Mouse (Mus musculus): ENCODE results near the gene Hk3. TPM values are rescaled to one million over a fixed set of nuclear protein-coding genes. Genes with fewer than 3 reads are reported as not detected.

Gene Hk3
- 0.32 and 0.96 TPM in 2 replicates for polyA plus RNA-seq (2016; fragmentation: Nextera tagmentation; extraction: Ambion mirVana)

DNA sequence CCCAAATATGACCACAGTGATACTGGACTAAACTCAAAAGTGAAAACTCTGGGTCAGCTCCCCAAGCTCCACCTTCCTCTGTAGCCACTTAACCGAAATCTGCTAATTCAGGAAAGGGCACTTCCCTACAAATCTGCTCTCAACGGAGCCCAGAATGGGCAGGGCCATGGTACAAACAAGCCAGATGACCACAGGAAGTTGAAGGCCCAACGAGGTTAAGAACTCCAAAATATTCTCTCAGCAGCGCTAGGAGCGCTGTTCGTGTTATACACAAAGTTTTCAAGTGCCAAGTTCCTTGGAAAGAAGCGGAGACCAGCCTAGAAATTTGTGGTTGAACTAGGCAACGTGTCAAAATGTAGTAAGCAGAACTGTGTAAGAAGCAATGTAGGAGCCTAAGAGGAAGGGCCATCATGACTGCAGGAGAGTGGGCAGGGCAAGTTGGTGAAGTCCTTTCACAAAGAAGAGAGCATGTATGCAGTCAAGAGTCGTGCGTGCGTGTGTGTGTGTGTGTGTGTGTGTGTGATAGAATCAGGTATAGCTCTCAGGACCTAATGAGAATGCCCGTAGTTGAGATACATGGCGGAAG, at the start of gene Hk3:
Gene Hk3, minus strand, starts transcription at position 192 of the 586 bp plus-strand sequence.
- no peaks in the 10 kb centered on the region for H3K27me3 ChIP-seq
- no peak within 1 kb of the TSS for H3K9ac ChIP-seq
- no peak within 1 kb of the TSS for H3K4me3 ChIP-seq (replicated peaks)
- H3K4me2 ChIP-seq, result no peak within 1 kb of the TSS
- no peak for ATAC-seq (ENCODE audit: low FRiP score)
- no peak within 1 kb of the TSS for H3K27ac ChIP-seq
- peaks cover 9% of the 10 kb centered on the region; the same call in 1 of the 2 replicates for H3K36me3 ChIP-seq (replicated peaks)
- WGBS, result 89% methylated on average over 13 of the region's 13 CpGs
- H3K4me1 ChIP-seq, result peaks cover 5% of the 10 kb centered on the region; the same call in 1 of the 2 replicates
- no peaks in the 10 kb centered on the region for H3K9me3 ChIP-seq

DNA sequence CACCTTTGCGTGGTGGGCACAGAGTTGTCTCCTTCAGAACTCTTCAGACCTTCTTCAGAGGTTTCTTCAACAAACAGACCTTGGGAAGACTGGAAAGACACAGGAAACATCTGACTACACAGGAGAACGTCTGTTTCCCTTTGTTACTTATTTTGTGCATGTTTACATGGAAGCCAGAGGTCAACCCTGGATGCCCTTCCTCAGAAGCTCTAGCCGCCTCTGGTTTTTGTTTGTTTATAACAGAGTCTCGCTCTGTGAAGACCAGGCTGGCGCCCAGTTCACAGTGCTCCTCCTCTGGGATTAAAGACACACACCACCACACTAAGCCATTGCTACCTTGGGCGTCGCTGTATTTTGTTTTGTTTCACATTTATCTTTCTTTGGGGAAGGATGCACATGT, 48.5 kb upstream of the Hk3 start:
- no peak for ATAC-seq (ENCODE audit: low FRiP score)
- Histone ChIP-seq H3K36me3 (replicated peaks) (no peaks in the 10 kb centered on the region), H3K9me3 (no peaks in the 10 kb centered on the region), H3K4me3 (replicated peaks) (no peak overlapping the region), H3K4me2 (no peak overlapping the region), H3K9ac (no peak overlapping the region), H3K27ac (no peak overlapping the region), H3K27me3 (no peaks in the 10 kb centered on the region), H3K4me1 (no peaks in the 10 kb centered on the region)
- WGBS, result 72% methylated on average over 7 of the region's 7 CpGs

DNA sequence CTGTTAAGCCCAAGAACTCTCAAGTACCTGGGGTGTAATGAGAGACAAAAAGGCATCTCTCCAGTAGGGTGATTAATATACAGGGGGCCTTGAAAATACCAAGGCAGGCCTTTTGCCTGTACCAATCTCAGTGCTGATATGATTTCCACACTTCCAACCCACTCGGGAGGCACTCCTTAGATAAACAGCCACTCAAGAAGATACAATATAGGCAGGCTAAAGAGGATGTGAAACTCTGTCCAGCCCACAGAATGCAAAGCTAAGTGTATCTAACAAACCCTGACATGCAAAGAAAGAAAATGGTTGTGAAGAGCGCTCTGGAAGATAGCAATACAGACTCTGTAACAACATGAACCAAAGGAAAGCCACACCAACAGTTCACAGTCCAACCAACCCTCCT, 42.1 kb upstream of the Hk3 start:
- Histone ChIP-seq H3K9ac (no peak overlapping the region), H3K36me3 (replicated peaks) (peaks cover 4% of the 10 kb centered on the region), H3K9me3 (no peaks in the 10 kb centered on the region), H3K27me3 (no peaks in the 10 kb centered on the region), H3K4me2 (no peak overlapping the region), H3K27ac (no peak overlapping the region), H3K4me1 (no peaks in the 10 kb centered on the region), H3K4me3 (replicated peaks) (no peak overlapping the region)
- no peak for ATAC-seq (ENCODE audit: low FRiP score)
- 86% methylated on average over 2 of the region's 2 CpGs for WGBS

DNA sequence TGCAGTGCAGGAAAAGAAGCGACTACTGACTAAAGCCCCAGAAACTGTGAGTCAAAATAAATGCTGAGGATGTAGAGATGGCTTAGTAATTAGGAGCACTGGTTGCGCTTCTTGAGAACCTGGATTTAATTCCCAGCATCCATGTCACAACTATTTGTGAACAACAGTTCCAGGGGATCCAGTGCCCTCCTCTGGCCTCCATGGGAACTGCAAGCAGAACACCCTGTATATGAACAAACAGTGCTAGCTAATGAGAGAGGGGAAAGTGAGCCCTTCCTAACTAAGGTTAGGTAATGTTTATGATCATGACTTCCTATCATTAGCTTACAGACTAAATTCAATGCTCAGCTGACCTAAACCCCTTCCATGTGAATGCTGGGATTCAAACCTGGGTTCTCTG, 36.9 kb upstream of the Hk3 start:
- Histone ChIP-seq H3K4me1 (no peaks in the 10 kb centered on the region), H3K27me3 (no peaks in the 10 kb centered on the region), H3K4me3 (replicated peaks) (no peak overlapping the region), H3K36me3 (replicated peaks) (peaks cover 9% of the 10 kb centered on the region), H3K27ac (no peak overlapping the region), H3K9me3 (no peaks in the 10 kb centered on the region), H3K9ac (no peak overlapping the region), H3K4me2 (no peak overlapping the region)
- 94% methylated on average over 2 of the region's 2 CpGs for WGBS
- ATAC-seq (ENCODE audit: low FRiP score), result no peak

DNA sequence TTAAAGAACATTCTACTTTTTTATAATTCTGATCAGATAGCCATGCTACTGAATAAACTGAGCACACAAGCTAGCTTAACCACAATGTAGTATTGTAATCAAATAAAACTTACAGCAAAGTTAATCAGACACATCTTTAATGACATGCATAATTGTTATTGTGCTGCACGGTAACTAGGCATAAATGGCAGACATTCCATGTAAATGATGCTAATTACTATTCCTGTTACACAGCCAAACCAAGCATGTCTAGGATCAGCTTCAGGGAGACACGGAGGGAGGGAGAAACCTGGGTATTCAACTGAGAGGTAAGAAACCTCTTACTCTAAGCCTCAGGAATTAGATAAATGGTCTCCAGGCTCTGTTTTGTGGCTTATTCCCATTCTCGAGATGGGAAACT, 26.5 kb upstream of the Hk3 start:
- 61% methylated on average over 3 of the region's 3 CpGs for WGBS
- no peaks in the 10 kb centered on the region for H3K4me1 ChIP-seq

DNA sequence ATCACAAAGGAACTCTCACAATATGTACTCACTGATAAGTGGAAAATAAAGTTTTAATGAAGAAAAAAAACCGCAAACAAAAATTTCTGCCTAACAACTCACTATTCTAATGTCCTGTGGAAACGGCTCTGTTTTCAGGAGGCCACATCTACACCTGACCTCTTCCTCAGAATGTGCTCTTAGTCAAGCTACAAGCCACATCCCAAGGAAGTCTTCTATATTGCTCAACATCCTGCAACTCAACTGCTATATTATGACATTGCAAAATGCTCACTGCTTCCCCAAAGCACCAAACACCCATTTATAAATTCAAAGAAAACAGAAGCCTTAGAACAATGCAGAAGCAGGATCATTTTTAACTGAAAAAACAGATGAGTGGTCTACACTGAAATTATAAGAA, 18.8 kb upstream of the Hk3 start:
- H3K4me2 ChIP-seq, result no peak overlapping the region
- no peak for ATAC-seq (ENCODE audit: low FRiP score)
- 0 out of 2 replicates have a peak, but pooled peaks cover 6% of the 10 kb centered on the region for H3K36me3 ChIP-seq (replicated peaks)
- H3K4me1 ChIP-seq, result no peaks in the 10 kb centered on the region
- no peak overlapping the region for H3K4me3 ChIP-seq (replicated peaks)
- no peaks in the 10 kb centered on the region for H3K27me3 ChIP-seq
- no peaks in the 10 kb centered on the region for H3K9me3 ChIP-seq
- no peak overlapping the region for H3K9ac ChIP-seq
- 95% methylated on average over 2 of the region's 2 CpGs for WGBS
- H3K27ac ChIP-seq, result no peak overlapping the region

More for the DNA sequence above, 26.5 kb upstream of the Hk3 start:
- H3K27me3 ChIP-seq, result no peaks in the 10 kb centered on the region
- peaks cover 4% of the 10 kb centered on the region; the same call in 1 of the 2 replicates for H3K36me3 ChIP-seq (replicated peaks)
- ATAC-seq (ENCODE audit: low FRiP score), result no peak
- no peak overlapping the region for H3K9ac ChIP-seq
- no peak overlapping the region for H3K4me2 ChIP-seq
- no peak overlapping the region for H3K27ac ChIP-seq
- H3K4me3 ChIP-seq (replicated peaks), result no peak overlapping the region
- no peaks in the 10 kb centered on the region for H3K9me3 ChIP-seq

DNA sequence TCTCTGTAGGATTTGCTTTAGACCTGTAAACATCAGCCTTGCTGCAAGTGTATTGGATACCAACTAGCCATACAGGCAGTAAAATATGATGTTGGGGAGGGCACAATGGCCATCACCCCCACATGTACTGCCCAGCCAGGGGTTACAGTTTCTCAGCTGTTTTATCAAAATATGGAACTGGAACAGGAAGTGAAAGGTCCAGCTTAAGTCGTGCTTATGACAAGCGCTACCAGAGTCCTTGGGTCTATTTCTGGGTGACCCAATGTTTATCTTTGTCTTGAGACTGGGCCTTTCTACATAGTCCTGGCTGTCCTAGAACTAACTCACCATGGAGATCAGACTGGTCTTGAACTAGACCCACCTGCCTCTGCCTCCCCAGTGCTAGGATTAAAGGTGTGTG, 3.0 kb upstream of the Hk3 start:
- Histone ChIP-seq H3K9ac (no peak overlapping the region), H3K27ac (no peak overlapping the region), H3K4me2 (no peak overlapping the region), H3K9me3 (no peaks in the 10 kb centered on the region), H3K27me3 (no peaks in the 10 kb centered on the region), H3K36me3 (replicated peaks) (peaks cover 14% of the 10 kb centered on the region), H3K4me3 (replicated peaks) (no peak overlapping the region), H3K4me1 (peaks cover 5% of the 10 kb centered on the region; the same call in 1 of the 2 replicates)
- no peak for ATAC-seq (ENCODE audit: low FRiP score)
- 94% methylated on average over 2 of the region's 2 CpGs for WGBS

DNA sequence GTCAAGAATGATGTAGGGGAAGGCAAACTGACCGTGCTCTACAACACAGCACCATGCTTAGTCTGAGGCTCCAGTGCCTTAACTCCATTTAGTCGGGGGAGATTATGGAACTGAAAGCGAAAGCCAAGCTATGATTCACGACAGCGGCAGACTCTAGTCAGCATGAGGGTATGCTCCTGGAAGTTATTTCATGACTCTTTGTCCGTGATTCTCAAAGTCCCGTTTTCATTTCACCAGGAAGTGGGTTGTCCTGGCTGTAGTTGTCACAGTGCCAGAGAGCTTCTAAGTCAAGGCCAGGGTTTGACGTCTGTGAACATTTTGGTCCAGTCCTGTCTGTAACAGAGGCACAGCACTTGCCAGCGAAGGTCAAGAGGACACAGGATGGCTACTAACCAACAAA, 1.5 kb upstream of the Hk3 start:
- H3K9me3 ChIP-seq, result no peaks in the 10 kb centered on the region
- no peak overlapping the region for H3K27ac ChIP-seq
- H3K4me1 ChIP-seq, result peaks cover 5% of the 10 kb centered on the region; the same call in 1 of the 2 replicates
- 83% methylated on average over 9 of the region's 9 CpGs for WGBS
- H3K4me2 ChIP-seq, result no peak overlapping the region
- no peaks in the 10 kb centered on the region for H3K27me3 ChIP-seq
- H3K36me3 ChIP-seq (replicated peaks), result peaks cover 11% of the 10 kb centered on the region
- ATAC-seq (ENCODE audit: low FRiP score), result no peak
- H3K9ac ChIP-seq, result no peak overlapping the region
- no peak overlapping the region for H3K4me3 ChIP-seq (replicated peaks)

DNA sequence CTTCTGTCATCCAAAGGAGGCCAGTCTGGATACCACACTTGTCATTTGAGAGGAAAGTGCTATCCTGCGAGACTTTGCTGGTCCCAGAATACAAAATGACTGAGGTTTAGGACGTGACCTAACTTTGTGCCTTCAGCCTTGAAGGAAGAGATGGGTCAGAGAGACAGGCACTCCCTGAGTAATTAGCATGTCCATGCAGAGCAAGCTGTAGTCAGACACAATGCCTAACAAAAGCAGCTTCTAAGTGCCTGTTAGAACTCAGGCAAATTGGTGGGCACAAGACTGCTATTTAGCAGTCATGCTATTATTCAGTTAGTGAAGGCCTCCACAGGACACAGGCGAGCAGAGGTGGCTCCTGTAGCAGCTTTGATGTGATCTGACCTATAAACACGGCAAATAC, 1.1 kb upstream of the Hk3 start:
- Histone ChIP-seq H3K4me3 (replicated peaks) (no peak overlapping the region), H3K4me2 (no peak overlapping the region), H3K9ac (no peak overlapping the region), H3K9me3 (no peaks in the 10 kb centered on the region), H3K36me3 (replicated peaks) (peaks cover 9% of the 10 kb centered on the region; the same call in 1 of the 2 replicates), H3K27me3 (no peaks in the 10 kb centered on the region), H3K27ac (no peak overlapping the region), H3K4me1 (peaks cover 5% of the 10 kb centered on the region; the same call in 1 of the 2 replicates)
- WGBS, result 40% methylated on average over 4 of the region's 4 CpGs
- ATAC-seq (ENCODE audit: low FRiP score), result no peak

DNA sequence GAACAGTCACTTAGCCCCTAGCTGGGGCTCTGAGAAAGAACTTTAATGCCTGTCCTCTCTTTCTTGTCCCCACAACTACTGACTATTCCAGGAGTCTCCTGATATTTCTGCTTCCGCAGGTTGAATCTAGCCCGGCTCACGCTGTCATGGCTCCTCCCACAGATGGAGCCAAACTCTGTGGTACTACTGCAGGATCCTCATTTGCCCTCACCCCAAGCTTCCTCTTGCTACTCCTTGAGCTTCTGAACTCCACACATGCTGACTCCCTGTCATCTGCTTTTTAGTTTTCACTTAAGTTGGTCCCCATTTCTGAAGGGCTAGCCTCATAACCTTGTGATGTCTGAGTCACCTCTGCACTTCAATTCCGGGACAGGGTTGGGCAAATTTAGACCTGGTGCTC, 1.1 kb downstream of the Hk3 start:
- Histone ChIP-seq H3K27ac (no peak overlapping the region), H3K9ac (no peak overlapping the region), H3K9me3 (no peaks in the 10 kb centered on the region), H3K4me1 (peaks cover 5% of the 10 kb centered on the region; the same call in 1 of the 2 replicates), H3K4me2 (no peak overlapping the region), H3K36me3 (replicated peaks) (no peaks in the 10 kb centered on the region), H3K4me3 (replicated peaks) (no peak overlapping the region), H3K27me3 (no peaks in the 10 kb centered on the region)
- 90% methylated on average over 4 of the region's 4 CpGs for WGBS
- ATAC-seq (ENCODE audit: low FRiP score), result no peak

DNA sequence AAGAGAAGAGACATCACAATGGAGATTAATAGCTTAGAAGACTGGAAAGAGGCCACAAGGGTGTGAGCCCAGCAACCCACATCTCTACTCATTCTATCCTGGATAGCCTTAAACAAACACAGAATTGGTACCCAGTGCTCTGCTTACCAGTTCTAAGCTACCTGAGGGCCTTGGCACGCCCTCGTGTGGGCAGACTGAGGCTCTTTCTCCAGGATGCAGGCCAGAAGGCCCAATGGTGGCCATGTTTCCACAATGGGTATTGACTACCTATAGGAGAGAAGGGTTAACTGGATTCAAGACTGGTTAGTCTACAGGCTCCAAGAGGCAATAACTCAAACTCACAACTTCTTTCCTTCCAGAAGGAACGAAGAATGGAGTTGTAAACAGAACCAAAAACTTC, 2.0 kb downstream of the Hk3 start:
- no peak overlapping the region for H3K4me3 ChIP-seq (replicated peaks)
- ATAC-seq (ENCODE audit: low FRiP score), result no peak
- H3K9ac ChIP-seq, result no peak overlapping the region
- H3K9me3 ChIP-seq, result no peaks in the 10 kb centered on the region
- 71% methylated on average over 3 of the region's 3 CpGs for WGBS
- H3K4me2 ChIP-seq, result no peak overlapping the region
- peaks cover 5% of the 10 kb centered on the region; the same call in 1 of the 2 replicates for H3K4me1 ChIP-seq
- no peaks in the 10 kb centered on the region for H3K27me3 ChIP-seq
- H3K27ac ChIP-seq, result no peak overlapping the region
- no peaks in the 10 kb centered on the region for H3K36me3 ChIP-seq (replicated peaks)

DNA sequence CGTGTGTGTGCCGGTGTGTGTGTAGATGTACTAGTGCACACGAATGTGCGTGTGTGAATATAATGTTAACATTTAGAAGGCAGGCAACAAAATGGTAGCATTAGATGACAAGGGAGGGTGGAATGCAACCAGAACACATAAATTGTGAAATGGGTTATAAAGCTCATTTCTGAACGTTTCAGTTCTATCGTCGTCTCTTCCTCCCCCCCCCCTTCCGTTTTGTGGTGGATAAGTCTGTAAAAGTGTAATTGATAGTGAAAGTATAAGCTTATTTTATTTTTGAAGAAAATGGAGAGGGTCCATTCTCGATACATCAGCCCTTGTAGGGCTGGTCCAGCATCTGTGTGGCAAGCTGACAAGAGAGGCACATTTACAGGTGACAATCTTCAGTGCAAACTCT, 2.5 kb downstream of the Hk3 start:
- no peak overlapping the region for H3K27ac ChIP-seq
- no peaks in the 10 kb centered on the region for H3K36me3 ChIP-seq (replicated peaks)
- WGBS, result 89% methylated on average over 9 of the region's 9 CpGs

DNA sequence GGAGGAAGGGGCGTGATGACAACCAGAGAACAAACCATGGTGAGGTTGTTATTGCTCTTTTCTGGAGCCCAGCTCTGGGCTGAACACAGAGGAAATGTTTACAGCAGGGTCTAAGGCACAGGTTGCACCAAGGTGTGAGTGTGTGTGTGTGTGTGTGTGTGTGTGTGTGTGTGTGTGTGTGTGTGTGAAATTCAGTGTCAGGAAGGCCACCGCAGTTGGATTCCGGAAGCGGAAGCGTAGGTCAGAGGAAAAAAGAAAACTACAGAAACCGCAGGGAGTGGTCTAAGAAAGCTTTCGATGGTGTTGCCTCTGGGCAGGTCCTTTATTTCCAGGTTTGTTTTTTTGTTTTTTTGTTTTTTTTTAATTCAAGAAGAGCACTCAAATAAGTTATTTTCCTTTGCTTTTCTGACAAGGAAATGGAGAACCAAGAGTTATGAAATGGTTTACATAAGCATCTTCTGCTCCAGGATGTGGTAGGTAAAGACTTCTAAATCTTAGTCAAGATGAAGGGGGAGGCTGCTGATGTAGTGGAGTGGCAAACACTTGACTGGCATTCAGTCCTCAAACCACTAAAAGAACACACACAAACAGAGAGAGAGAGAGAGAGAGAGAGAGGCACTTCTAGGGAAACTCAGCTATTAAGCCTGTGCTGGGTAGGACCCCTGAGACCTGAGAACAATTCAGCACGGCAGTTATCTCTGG, 3.1 kb downstream of the Hk3 start:
- H3K4me2 ChIP-seq, result no peak overlapping the region
- H3K9ac ChIP-seq, result no peak overlapping the region
- no peak overlapping the region for H3K4me3 ChIP-seq (replicated peaks)
- no peaks in the 10 kb centered on the region for H3K36me3 ChIP-seq (replicated peaks)
- 81% methylated on average over 8 of the region's 8 CpGs for WGBS
- no peaks in the 10 kb centered on the region for H3K9me3 ChIP-seq
- peaks cover 6% of the 10 kb centered on the region; the same call in 1 of the 2 replicates for H3K27me3 ChIP-seq
- no peak for ATAC-seq (ENCODE audit: low FRiP score)
- H3K27ac ChIP-seq, result no peak overlapping the region
- H3K4me1 ChIP-seq, result peaks cover 11% of the 10 kb centered on the region; the same call in 1 of the 2 replicates

More for the DNA sequence above, 2.5 kb downstream of the Hk3 start:
- Histone ChIP-seq H3K27me3 (no peaks in the 10 kb centered on the region), H3K9ac (no peak overlapping the region), H3K4me2 (no peak overlapping the region), H3K4me1 (peaks cover 10% of the 10 kb centered on the region; the same call in 1 of the 2 replicates), H3K9me3 (no peaks in the 10 kb centered on the region), H3K4me3 (replicated peaks) (no peak overlapping the region)
- no peak for ATAC-seq (ENCODE audit: low FRiP score)

All from forebrain, embryonic 12.5 days (tissue).